Mouse (Mus musculus): ENCODE measurements around the gene Gm10719. TPM values are rescaled to one million over a fixed set of nuclear protein-coding genes. Genes with fewer than 3 reads are reported as not detected.
"Not testable (repeated sequence)": the region's sequence is repeated elsewhere in the genome, so short reads cannot be mapped to it uniquely, and the experiment has no call there.

Gm10719 gene
- polyA plus RNA-seq, 1 experiment: not detected

GRCm38 (mm10) chr9:3029276-3030000 is 12.2 kb downstream of the Gm10719 start:
- H3K79me2 ChIP-seq (ENCODE audit: control insufficient read depth, insufficient read depth); H3K4me3 ChIP-seq; H3K4me2 ChIP-seq (ENCODE audit: low read depth); H3K27me3 ChIP-seq (ENCODE audit: control insufficient read depth, insufficient read depth, insufficient read length); H3ac ChIP-seq (ENCODE audit: control insufficient read depth, insufficient read length); H3K36me3 ChIP-seq (ENCODE audit: control insufficient read depth, insufficient read depth): not testable (repeated sequence)

GRCm38 (mm10) chr9:3030677-3031318 is 13.6 kb downstream of the Gm10719 start:
- H3K4me2 ChIP-seq (ENCODE audit: low read depth); H3K36me3 ChIP-seq (ENCODE audit: control insufficient read depth, insufficient read depth); H3K79me2 ChIP-seq (ENCODE audit: control insufficient read depth, insufficient read depth); H3ac ChIP-seq (ENCODE audit: control insufficient read depth, insufficient read length); H3K4me3 ChIP-seq; H3K27me3 ChIP-seq (ENCODE audit: control insufficient read depth, insufficient read depth, insufficient read length): not testable (repeated sequence)

GRCm38 (mm10) chr9:3034299-3034698 is 17.1 kb downstream of the Gm10719 start, which contains the start of gene Gm17535:
TSS of gene Gm17535 (plus strand) at chr9:3034599.
- not testable (repeated sequence) for H3ac ChIP-seq (ENCODE audit: control insufficient read depth, insufficient read length); H3K4me2 ChIP-seq (ENCODE audit: low read depth); H3K36me3 ChIP-seq (ENCODE audit: control insufficient read depth, insufficient read depth); H3K27me3 ChIP-seq (ENCODE audit: control insufficient read depth, insufficient read depth, insufficient read length); H3K79me2 ChIP-seq (ENCODE audit: control insufficient read depth, insufficient read depth); H3K4me3 ChIP-seq

- not testable (repeated sequence) for H3K79me2 ChIP-seq (ENCODE audit: control insufficient read depth, insufficient read depth); H3ac ChIP-seq (ENCODE audit: control insufficient read depth, insufficient read length); H3K27me3 ChIP-seq (ENCODE audit: control insufficient read depth, insufficient read depth, insufficient read length); H3K36me3 ChIP-seq (ENCODE audit: control insufficient read depth, insufficient read depth); H3K4me3 ChIP-seq; H3K4me2 ChIP-seq (ENCODE audit: low read depth)
Measured at GRCm38 (mm10) chr9:3036577-3036976, 19.4 kb downstream of the Gm10719 start, which contains the start of gene Gm10715. TSS of gene Gm10715 (plus strand) at chr9:3036877.

GRCm38 (mm10) chr9:3038161-3038560 is 21.0 kb downstream of the Gm10719 start:
- not testable (repeated sequence) for H3K4me3 ChIP-seq; H3ac ChIP-seq (ENCODE audit: control insufficient read depth, insufficient read length)

More at GRCm38 (mm10) chr9:3038161-3038560, 21.0 kb downstream of the Gm10719 start:
- H3K27me3 ChIP-seq (ENCODE audit: control insufficient read depth, insufficient read depth, insufficient read length); H3K36me3 ChIP-seq (ENCODE audit: control insufficient read depth, insufficient read depth); H3K4me2 ChIP-seq (ENCODE audit: low read depth); H3K79me2 ChIP-seq (ENCODE audit: control insufficient read depth, insufficient read depth): not testable (repeated sequence)

Other genes with a start within 250 kb of the Gm10719 start
- not detected for gene Gm10722, start 16.5 kb upstream of the Gm10719 start, polyA plus RNA-seq (2012; fragmentation: generic; extraction: Trizol)
- not detected for gene Gm11168, start 14.1 kb upstream of the Gm10719 start, polyA plus RNA-seq (2012; fragmentation: generic; extraction: Trizol)
- gene Gm10721, start 4.3 kb upstream of the Gm10719 start, polyA plus RNA-seq (2012; fragmentation: generic; extraction: Trizol): not detected
- gene Gm10720, start 1.8 kb upstream of the Gm10719 start, polyA plus RNA-seq (2012; fragmentation: generic; extraction: Trizol): not detected
- not detected for gene Gm10718, start 6.1 kb downstream of the Gm10719 start, polyA plus RNA-seq (2012; fragmentation: generic; extraction: Trizol)
- not detected for gene Gm10717, start 8.0 kb downstream of the Gm10719 start, polyA plus RNA-seq (2012; fragmentation: generic; extraction: Trizol)
- gene Gm17535, start 17.2 kb downstream of the Gm10719 start, polyA plus RNA-seq (2012; fragmentation: generic; extraction: Trizol): not detected
- gene Gm10715, start 19.5 kb downstream of the Gm10719 start, polyA plus RNA-seq (2012; fragmentation: generic; extraction: Trizol): not detected

Data from myocyte (in vitro differentiated cells).